In genomic region chr3:82888842-82889241, GRCm38 (mm10) we compare ENCODE assay signal across 16 mouse cellular contexts. TPM values are rescaled to one million over a fixed set of nuclear protein-coding genes. Genes with fewer than 3 reads are reported as not detected.
"Had no signal": no experiment of that assay in that cellular context is flagged by ENCODE, and none has a peak within 500 bp of the region (broad histone marks: within the 10 kb centered on the region; RNA-seq: fewer than 3 reads in every experiment).

No protein-coding gene starts in this region.

- DNase-seq: left cerebral cortex, postnatal 4 days; liver; liver, embryonic 13.5 days; liver, postnatal 0 days; lung, adult 18-20 months; lung, adult 2 months; lung, embryonic 14.5 days; lung, postnatal 10 days; lung, postnatal 14 days; lung, postnatal 36 days; lung, postnatal 4 days; midbrain, embryonic 14.5 days had no signal

RNA-seq across cellular contexts. Expression of gene Rbm46, which starts 12.6 kb away (rescaled TPM):
- total RNA-seq: megakaryocyte progenitor cell, adult 5-6 weeks; megakaryocyte, adult 5-6 weeks; megakaryocyte-erythroid progenitor cell, adult 5-6 weeks; monocyte, adult 5-6 weeks had no signal

RNA-seq across cellular contexts. Expression of gene Lrat, which starts 14.9 kb away (rescaled TPM):
- total RNA-seq: megakaryocyte progenitor cell, adult 5-6 weeks; megakaryocyte, adult 5-6 weeks; megakaryocyte-erythroid progenitor cell, adult 5-6 weeks; monocyte, adult 5-6 weeks had no signal
